Mouse (Mus musculus) liver, postnatal 0 days (tissue): ENCODE results near the gene Dcaf11. TPM values are rescaled to one million over a fixed set of nuclear protein-coding genes. Genes with fewer than 3 reads are reported as not detected.

Experiments
- ATAC-seq: fragments of 200-750 bp; cut with Nextera tagmentation; 2 replicates; pipeline ENCODE4 v1.8.0; 2017; ENCODE audit warnings: mild to moderate bottlenecking, moderate library complexity
- DNase-seq: peaks from one replicate; pipeline ENCODE4 v3.0.0-alpha.2; 2016
- H3K27ac ChIP-seq: fragments of 300-500 bp; sonication (generic); 2 replicates; pipeline ENCODE4 v1.5.1; 2014; ENCODE audit warnings: antibody characterized with exemption, moderate library complexity, mild to moderate bottlenecking, low read depth
- H3K27me3 ChIP-seq: fragments of 300-500 bp; sonication (generic); 2 replicates; pipeline ENCODE4 v1.6.1; 2014; ENCODE audit warnings: low read length, control low read depth, mixed read lengths; ENCODE audit not compliant: insufficient read depth
- H3K36me3 ChIP-seq: fragments of 300-500 bp; sonication (generic); replicated peaks from 2 replicates; pipeline ENCODE4 v1.6.1; 2014; ENCODE audit warnings: mild to moderate bottlenecking, control low read depth, low read length, moderate library complexity, mixed read lengths; ENCODE audit not compliant: insufficient read depth
- H3K4me1 ChIP-seq: fragments of 300-500 bp; sonication (generic); 2 replicates; pipeline ENCODE4 v1.6.1; 2014; ENCODE audit warnings: antibody characterized with exemption, mild to moderate bottlenecking, control low read depth; ENCODE audit not compliant: insufficient read depth
- H3K4me2 ChIP-seq: fragments of 300-500 bp; sonication (generic); 2 replicates; pipeline ENCODE4 v1.6.1; 2014; ENCODE audit warnings: low read depth, mild to moderate bottlenecking, low read length, moderate library complexity, mixed read lengths
- H3K4me3 ChIP-seq: fragments of 300-500 bp; sonication (generic); 2 replicates; pipeline ENCODE4 v1.5.1; 2014; ENCODE audit warnings: low read depth, low read length
- H3K9ac ChIP-seq: fragments of 300-500 bp; sonication (generic); replicated peaks from 2 replicates; pipeline ENCODE4 v1.6.1; 2014; ENCODE audit warnings: mild to moderate bottlenecking, moderate library complexity
- H3K9me3 ChIP-seq: fragments of 300-500 bp; sonication (generic); 2 replicates; pipeline ENCODE4 v1.6.1; 2016; ENCODE audit warnings: mild to moderate bottlenecking, control low read depth, low read length, mixed read lengths
- CTCF ChIP-seq: sonication (generic); IDR thresholded peaks from 2 replicates; pipeline ENCODE4 v1.5.1; 2016; ENCODE audit warnings: antibody characterized with exemption, low read depth
- EP300 ChIP-seq: IDR thresholded peaks from 2 replicates; pipeline ENCODE4 v1.6.1; 2016; ENCODE audit warnings: antibody characterized with exemption, low read depth, mild to moderate bottlenecking
- WGBS: fragments of 180-500 bp; shearing (Covaris S2); extraction: QIAGEN DNeasy Blood & Tissue Kit; methylation state at CpG from one replicate; pipeline ENCODE4 v1.1.7; 2014; ENCODE audit not compliant: insufficient replicate concordance; 5-methylcytosine and 5-hydroxymethylcytosine counted together
- polyA plus RNA-seq: library from polyadenylated mRNA; unstranded; fragments of >200 nt; fragmentation: Nextera tagmentation; extraction: Ambion mirVana; gene quantifications from 2 replicates; pipeline ENCODE4 v1.2.1, GENCODE M21; 2015

Gene Dcaf11
- polyA plus RNA-seq, 1 experiment from 2014 or later = 59.9 TPM

DNA sequence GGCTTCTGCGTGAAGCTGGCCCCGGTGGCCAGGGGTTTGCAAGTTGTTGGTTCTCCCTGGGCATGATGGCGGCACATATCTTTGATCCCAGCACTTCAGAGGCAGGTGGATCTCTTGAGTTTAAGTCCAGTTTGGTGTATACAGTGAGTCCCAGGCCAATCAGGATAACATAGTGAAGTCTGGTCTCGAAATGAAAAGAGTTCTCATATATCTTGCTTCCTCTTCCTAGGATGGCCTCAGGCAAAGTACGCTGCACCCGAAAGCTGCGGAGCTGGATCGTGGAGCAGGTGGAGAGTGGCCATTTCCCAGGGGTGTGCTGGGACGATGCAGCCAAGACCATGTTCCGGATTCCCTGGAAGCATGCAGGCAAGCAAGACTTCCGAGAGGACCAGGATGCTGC, 45.0 kb downstream of the Dcaf11 start:
- H3K36me3 ChIP-seq = peaks cover 80% of the 10 kb centered on the region
- no peak for DNase-seq
- WGBS = 83% methylated on average over 11 of the region's 11 CpGs
- peak overlapping the region; percentile 96 for H3K9ac ChIP-seq
- peak overlapping the region; percentile 78 for H3K4me3 ChIP-seq
- TF ChIP-seq EP300 (no peak), CTCF (no peak)
- peaks cover 36% of the 10 kb centered on the region for H3K4me1 ChIP-seq
- H3K27ac ChIP-seq = peak overlapping the region; percentile 99
- ATAC-seq = no peak
- H3K27me3 ChIP-seq = no peaks in the 10 kb centered on the region
- H3K9me3 ChIP-seq = no peaks in the 10 kb centered on the region
- H3K4me2 ChIP-seq = peak overlapping the region; percentile 75

DNA sequence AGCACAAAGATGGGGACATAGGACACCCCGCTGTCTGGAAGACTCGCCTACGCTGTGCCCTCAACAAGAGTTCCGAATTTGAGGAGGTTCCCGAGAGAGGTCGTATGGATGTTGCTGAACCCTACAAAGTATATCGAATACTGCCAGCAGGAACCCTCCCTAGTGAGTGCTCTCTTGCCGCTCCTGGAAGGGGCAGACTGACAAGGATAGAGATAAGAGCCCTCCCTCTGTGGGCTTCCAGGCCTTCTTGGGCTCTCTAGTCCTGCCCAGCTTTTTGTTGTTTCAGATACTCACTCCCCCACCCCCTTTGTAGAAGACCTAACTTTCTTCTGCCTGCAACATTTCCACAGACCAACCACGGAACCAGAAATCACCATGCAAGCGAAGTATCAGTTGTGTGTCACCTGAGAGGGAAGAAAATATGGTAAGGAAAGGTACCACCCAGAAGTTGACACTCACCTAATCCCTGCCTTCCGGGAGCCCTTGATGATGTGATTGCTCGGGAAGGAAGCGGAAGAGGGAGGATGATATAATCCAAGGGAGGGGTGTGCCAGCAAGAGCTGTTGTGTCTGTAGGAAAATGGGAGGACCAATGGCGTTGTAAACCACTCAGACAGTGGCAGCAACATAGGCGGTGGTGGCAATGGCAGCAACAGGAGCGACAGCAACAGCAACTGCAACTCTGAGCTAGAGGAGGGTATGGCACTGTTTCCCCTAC, 46.1 kb downstream of the Dcaf11 start:
- Histone ChIP-seq H3K27ac (peak overlapping the region; percentile 44), H3K9me3 (no peaks in the 10 kb centered on the region), H3K36me3 (peaks cover 81% of the 10 kb centered on the region), H3K4me3 (peak overlapping the region; percentile 78), H3K4me2 (peak overlapping the region; percentile 75), H3K27me3 (no peaks in the 10 kb centered on the region), H3K4me1 (peaks cover 36% of the 10 kb centered on the region), H3K9ac (peak overlapping the region; percentile 96)
- no peak for ATAC-seq
- TF ChIP-seq EP300 = no peak
- TF ChIP-seq CTCF = no peak
- WGBS = 74% methylated on average over 16 of the region's 16 CpGs
- DNase-seq = no peak

DNA sequence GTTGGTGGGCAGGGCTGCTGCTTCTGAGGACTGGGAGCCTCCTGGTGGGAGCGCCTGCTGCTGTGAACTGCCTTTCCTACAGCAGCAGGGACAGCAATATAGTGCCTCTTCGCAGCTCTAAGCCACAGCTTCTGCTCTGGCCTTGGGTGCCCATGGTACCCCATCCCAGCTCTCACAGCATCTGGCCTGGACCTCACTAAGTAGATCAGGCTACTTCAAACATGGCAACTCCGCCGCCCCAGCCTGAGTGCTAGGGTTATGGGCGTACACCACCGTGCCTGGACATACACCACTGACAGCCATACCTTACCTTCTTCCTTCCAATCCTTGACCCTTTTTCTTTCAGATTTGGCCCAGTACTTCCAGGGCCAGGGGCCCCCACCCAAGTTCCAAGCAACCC, 48.5 kb downstream of the Dcaf11 start:
- Histone ChIP-seq H3K4me2 (no peak overlapping the region), H3K4me1 (peaks cover 27% of the 10 kb centered on the region), H3K9me3 (no peaks in the 10 kb centered on the region), H3K27ac (no peak overlapping the region), H3K36me3 (peaks cover 58% of the 10 kb centered on the region), H3K9ac (no peak overlapping the region), H3K27me3 (no peaks in the 10 kb centered on the region), H3K4me3 (no peak overlapping the region)
- 95% methylated on average over 6 of the region's 6 CpGs for WGBS
- TF ChIP-seq EP300 (no peak), CTCF (no peak)
- ATAC-seq (no peak), DNase-seq (no peak)

DNA sequence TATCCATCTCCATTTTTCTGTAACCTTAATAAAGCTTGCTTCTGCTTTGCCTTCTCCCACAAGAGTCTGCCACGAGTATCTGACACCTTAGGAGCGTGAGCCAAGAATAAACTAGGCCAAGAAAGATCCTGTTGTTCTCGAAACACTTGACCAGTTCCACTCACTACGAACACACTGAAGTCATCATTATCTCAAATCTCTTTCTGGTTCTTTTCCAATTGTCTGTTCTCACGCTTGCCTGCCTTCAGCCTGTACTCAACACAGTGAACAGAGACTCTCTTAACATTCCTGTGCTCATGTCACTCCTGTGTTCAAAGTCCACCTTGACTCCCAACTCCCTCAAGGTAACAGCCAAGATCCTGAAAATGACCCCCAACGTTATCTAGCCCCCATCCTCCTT, 53.5 kb downstream of the Dcaf11 start:
- Histone ChIP-seq H3K4me3 (no peak overlapping the region), H3K27me3 (0 out of 2 replicates have a peak, but pooled peaks cover 2% of the 10 kb centered on the region), H3K36me3 (peaks cover 27% of the 10 kb centered on the region), H3K9me3 (no peaks in the 10 kb centered on the region), H3K9ac (no peak overlapping the region), H3K27ac (peak overlapping the region; percentile 31; the same call in 1 of the 2 replicates), H3K4me2 (no peak overlapping the region), H3K4me1 (peaks cover 15% of the 10 kb centered on the region)
- WGBS = 59% methylated on average over 6 of the region's 6 CpGs
- ATAC-seq (no peak), DNase-seq (no peak)
- TF ChIP-seq EP300 (no peak), CTCF (no peak)

DNA sequence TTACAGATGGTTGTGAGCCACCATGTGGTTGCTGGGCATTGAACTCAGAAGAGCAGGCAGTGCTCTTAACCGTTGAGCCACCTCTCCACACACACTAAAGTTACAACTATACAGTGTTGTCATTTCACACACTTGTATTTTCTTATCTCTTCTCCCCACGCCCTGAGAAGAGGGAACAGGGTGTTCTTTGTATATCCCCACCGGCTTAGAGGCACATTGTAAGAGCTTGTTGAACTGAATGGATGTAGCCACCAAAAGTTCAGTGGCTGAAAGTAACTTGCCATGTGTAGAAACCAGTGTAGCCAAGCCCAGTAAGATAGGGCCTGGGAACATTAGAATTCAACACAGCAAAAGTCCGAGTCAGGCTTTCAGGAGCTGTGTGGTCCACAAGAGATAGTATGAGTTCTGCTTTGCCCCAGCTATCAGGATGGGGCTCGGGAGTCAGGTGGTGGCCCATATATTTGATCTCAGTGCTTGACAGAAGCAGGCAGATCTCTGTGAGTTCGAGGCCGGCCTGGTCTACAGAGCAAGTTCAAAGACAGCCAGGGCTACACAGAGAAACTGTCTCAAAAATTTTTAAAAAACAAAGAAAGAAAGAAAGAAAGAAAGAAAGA, 54.9 kb downstream of the Dcaf11 start:
- no peak overlapping the region for H3K9ac ChIP-seq
- H3K27ac ChIP-seq = peak overlapping the region; percentile 77
- ATAC-seq = peak; percentile 81

DNA sequence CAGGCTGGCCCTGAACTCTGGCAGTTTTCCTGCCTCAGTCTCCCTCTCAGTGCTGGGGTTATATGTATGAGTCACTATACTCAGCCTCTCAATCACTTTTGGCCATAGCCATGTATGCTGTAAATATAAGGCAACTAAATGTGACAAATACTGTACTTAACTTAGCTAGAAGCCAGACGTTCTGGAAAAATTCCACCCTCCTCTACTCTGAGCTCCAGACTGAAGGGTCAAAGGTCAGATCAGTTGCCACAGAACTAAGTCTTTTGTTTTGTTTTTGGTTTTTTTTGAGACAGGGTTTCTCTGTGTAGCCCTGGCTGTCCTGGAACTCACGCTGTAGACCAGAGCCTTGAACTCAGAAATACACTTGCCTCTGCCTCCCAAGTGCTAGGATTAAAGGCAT, 56.1 kb downstream of the Dcaf11 start:
- Histone ChIP-seq H3K9me3 (no peaks in the 10 kb centered on the region), H3K4me2 (no peak overlapping the region), H3K4me1 (peaks cover 21% of the 10 kb centered on the region), H3K27me3 (peaks cover 8% of the 10 kb centered on the region; the same call in 1 of the 2 replicates), H3K9ac (no peak overlapping the region), H3K36me3 (0 out of 2 replicates have a peak, but pooled peaks cover 2% of the 10 kb centered on the region), H3K27ac (peak overlapping the region; percentile 48; the same call in 1 of the 2 replicates), H3K4me3 (no peak overlapping the region)
- WGBS = 56% methylated on average over 2 of the region's 2 CpGs
- TF ChIP-seq CTCF (no peak), EP300 (no peak)
- no peak for DNase-seq
- no peak for ATAC-seq

More for the DNA sequence above, 54.9 kb downstream of the Dcaf11 start:
- no peak overlapping the region for H3K4me3 ChIP-seq
- DNase-seq = no peak
- H3K36me3 ChIP-seq = peaks cover 14% of the 10 kb centered on the region
- peak; percentile 7; the same call in 1 of the 2 replicates for TF ChIP-seq CTCF
- TF ChIP-seq EP300 = peak; percentile 94
- WGBS = 48% methylated on average over 7 of the region's 7 CpGs
- peaks cover 21% of the 10 kb centered on the region for H3K4me1 ChIP-seq
- peaks cover 8% of the 10 kb centered on the region; the same call in 1 of the 2 replicates for H3K27me3 ChIP-seq
- no peak overlapping the region for H3K4me2 ChIP-seq
- H3K9me3 ChIP-seq = no peaks in the 10 kb centered on the region
